Mouse (Mus musculus) left cerebral cortex, postnatal 25 days (tissue): Measurements from ENCODE around the gene Spred2. TPM values are rescaled to one million over a fixed set of nuclear protein-coding genes. Genes with fewer than 3 reads are reported as not detected.
A peak's percentile ranks its signal among the peaks of the same experiment; 100 is the strongest.
"Not testable (repeated sequence)": the region's sequence is repeated elsewhere in the genome, so short reads cannot be mapped to it uniquely, and the experiment has no call there.

Source experiments
- DNase-seq, 2 experiments: peaks; one replicate each; pipeline ENCODE4 v3.0.0; 2022; ENCODE audit warnings: low spot score in 2 of 2, mixed read lengths in 1 of 2
- intact Hi-C: fragments of 180-260 bp; cut with DNase I; formaldehyde crosslinking; loops from one replicate; pipeline ENCODE4 v1.15.1; 2025
- total RNA-seq, 2 experiments: library from RNA; stranded (reverse); gene quantifications; 2 replicates each; pipeline ENCODE4 v1.2.3; 2021

Gene Spred2
- total RNA-seq, 2 experiments from 2014 or later, result 83.7 to 110 TPM

- intact Hi-C loops, result loop anchor here (5.0 kb wide), 1 partner anchor 53 kb away; no protein-coding TSS in a partner anchor
- peak; percentile 68 to 91 for DNase-seq
These were observed 111.3 kb downstream of the Spred2 start for GRCm38 (mm10) chr11:20035343-20035928.

GRCm38 (mm10) chr11:20035972-20036371 is 111.8 kb downstream of the Spred2 start:
- DNase-seq, result peak in 1 of 2 experiments; percentile 71
- intact Hi-C loops, result loop anchor here (5.0 kb wide), 1 partner anchor 54 kb away; no protein-coding TSS in a partner anchor

- intact Hi-C loops, result loop anchor here (1.0 to 5.0 kb wide), 3 partner anchors 55 to 202 kb away; partner anchors contain the start of gene Spred2
These were observed 113.6 kb downstream of the Spred2 start for GRCm38 (mm10) chr11:20037739-20038138.

DNA sequence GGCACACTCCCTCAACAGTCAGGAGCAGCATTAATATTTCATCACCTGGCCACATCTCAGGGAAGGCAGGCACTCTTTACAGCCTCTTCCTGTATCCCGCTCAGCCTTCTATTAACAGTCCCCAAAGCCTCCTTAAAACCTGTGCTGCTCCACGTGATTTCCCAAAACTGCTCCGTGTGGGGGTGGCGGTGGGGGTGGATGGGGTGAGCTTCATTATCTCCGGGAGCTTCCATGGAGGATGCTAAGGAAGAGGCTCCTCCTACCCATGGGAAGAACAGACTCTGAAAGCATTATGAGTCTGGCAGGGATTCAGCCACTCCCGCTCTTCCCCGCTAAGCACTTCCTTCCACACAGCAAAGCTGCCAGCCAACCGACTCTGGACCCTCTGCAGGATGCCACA is 114.5 kb downstream of the Spred2 start:
- peak; percentile 66 to 93 for DNase-seq
- intact Hi-C loops, result loop anchor here (1.0 to 5.0 kb wide), 3 partner anchors 56 to 203 kb away; partner anchors contain the start of gene Spred2

More at GRCm38 (mm10) chr11:20037739-20038138, 113.6 kb downstream of the Spred2 start:
- DNase-seq, result no peak

- intact Hi-C loops, result no loop called here
- DNase-seq, result no peak
These were observed 117.2 kb downstream of the Spred2 start for GRCm38 (mm10) chr11:20041164-20041920.

GRCm38 (mm10) chr11:20042106-20042505 is 117.9 kb downstream of the Spred2 start:
- peak in 1 of 2 experiments; percentile 87 for DNase-seq
- intact Hi-C loops, result no loop called here

- peak in 1 of 2 experiments; percentile 81 for DNase-seq
- intact Hi-C loops, result no loop called here
These were observed 119.1 kb downstream of the Spred2 start for GRCm38 (mm10) chr11:20043256-20043655.

DNA sequence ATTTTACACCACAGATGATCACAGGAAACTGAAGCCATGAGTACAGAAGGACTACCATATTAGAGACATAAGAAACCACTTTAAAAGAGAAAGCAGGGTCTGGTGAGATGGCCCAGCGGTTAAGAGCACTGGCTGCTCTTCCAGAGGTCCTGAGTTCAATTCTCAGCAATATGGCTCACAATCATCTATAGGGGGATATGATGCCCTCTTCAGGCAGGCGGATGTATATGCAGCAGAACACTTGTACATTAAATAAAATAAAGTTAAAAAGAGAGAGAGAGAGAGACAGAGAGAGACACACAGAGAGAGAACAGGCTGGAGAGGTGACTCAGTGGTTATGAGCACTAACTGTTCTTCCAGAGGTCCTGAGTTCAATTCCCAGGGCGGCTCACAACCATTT is 121.4 kb downstream of the Spred2 start:
- intact Hi-C loops, result no loop called here

GRCm38 (mm10) chr11:20052814-20053536 is 128.8 kb downstream of the Spred2 start:
- DNase-seq, result no peak

More for the DNA sequence above, 121.4 kb downstream of the Spred2 start:
- DNase-seq, result no peak

DNA sequence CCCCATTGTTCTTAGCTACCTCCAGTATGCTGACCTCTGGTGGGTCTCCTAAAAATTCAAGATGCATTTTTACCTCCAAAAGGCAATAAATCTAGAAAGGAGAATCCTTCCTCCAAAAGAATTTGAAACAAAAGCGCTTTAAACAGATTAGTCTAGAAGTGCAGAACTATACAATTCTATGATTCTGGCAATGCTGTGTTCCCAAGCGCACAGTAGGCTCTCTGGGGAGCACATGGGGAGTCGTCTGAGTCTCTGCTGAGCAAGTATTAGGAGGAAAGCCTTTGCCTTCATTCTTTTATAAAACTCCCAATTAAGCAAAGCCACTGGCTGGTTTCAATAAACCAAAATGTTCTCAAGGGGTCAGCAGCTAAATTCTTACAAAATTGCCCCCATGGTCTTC is 129.8 kb downstream of the Spred2 start:
- intact Hi-C loops, result no loop called here
- no peak for DNase-seq

More at GRCm38 (mm10) chr11:20052814-20053536, 128.8 kb downstream of the Spred2 start:
- intact Hi-C loops, result no loop called here

DNA sequence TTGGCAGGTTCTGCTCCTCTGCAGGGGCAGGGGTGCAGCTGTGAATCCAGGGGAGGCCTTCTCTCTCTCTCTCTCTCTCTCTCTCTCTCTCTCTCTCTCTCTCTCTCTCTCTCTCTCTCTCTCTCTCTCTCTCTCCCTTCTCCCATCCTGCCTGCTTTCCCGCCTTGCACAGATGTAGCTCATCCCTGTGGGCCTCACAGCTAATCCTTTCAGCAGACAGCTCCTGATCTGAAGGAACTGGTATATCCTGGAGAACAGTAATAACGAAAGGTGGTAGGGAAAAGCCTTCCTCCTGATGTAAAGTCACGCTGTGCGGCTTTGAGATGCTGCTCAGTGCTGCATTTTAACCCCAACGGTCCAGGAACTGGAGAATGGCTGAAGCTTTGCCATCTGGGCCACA is 130.4 kb downstream of the Spred2 start:
- intact Hi-C loops, result no loop called here
- no peak for DNase-seq

GRCm38 (mm10) chr11:20056168-20056567 is 132.0 kb downstream of the Spred2 start:
- intact Hi-C loops, result no loop called here
- no peak for DNase-seq

- intact Hi-C loops, result no loop called here
- DNase-seq, result no peak
These were observed 133.3 kb downstream of the Spred2 start for GRCm38 (mm10) chr11:20057429-20057828.

GRCm38 (mm10) chr11:20059736-20060135 is 135.6 kb downstream of the Spred2 start:
- no peak for DNase-seq
- intact Hi-C loops, result no loop called here

- DNase-seq, intact Hi-C loops: not testable (repeated sequence)
These were observed 138.6 kb downstream of the Spred2 start for GRCm38 (mm10) chr11:20062801-20063200.

DNA sequence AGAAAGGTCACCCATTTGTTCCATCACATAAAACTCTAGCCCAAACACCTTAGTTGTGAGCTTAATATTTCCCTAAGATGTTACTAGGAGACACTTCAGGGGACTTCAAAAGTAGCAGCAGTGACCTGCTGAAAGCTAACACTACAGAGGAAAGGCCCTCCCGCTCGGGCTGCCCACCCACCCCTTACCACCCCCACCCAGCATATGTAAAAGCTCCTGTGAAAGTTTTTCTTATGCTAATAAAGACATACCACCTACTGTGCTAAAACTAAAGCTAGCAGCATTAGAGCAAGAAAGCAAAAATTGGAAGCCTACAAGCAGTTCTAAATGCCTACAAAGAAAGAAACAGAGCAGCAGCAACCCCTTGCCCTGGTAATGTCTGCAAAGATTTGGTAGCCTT is 139.9 kb downstream of the Spred2 start:
- DNase-seq, intact Hi-C loops: not testable (repeated sequence)

DNA sequence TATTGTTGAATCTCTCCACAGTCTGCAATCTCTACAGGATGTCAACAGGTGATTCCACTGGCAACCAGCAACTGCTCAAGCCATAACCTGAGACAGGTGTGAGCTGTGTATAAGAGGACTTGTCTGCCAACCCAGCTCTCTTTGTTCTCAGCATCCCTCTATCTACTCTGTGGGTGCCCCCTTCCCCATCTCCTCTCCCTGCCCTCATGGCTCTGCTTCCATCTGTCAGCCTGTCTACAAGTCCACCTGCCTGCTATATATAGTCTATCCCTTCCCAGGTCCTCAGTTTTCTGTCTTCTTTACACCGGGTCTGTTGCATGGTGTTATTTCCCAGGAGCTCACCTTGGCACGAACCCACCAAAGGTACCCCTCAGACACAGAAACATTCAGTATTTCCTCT is 140.8 kb downstream of the Spred2 start:
- intact Hi-C loops, result no loop called here
- DNase-seq, result no peak

DNA sequence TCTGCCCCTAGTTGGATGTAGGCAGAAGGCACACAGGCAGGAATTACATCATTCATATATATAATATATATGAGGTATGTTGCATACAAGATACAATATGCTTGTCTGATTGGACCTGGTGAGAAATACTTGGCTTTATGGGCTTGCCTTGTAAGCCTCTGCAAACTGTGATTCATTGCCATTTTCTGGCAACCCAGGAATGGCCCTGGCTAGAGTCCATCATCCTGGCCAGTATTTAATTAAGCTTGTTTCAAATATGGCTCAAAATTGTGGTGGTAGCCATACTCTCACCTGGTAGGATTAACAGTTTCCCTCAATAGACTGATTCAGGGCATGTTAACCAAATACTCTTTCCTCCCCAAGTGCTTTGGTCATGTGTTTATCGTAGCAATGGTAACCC is 141.9 kb downstream of the Spred2 start:
- DNase-seq, result no peak
- intact Hi-C loops, result no loop called here

DNA sequence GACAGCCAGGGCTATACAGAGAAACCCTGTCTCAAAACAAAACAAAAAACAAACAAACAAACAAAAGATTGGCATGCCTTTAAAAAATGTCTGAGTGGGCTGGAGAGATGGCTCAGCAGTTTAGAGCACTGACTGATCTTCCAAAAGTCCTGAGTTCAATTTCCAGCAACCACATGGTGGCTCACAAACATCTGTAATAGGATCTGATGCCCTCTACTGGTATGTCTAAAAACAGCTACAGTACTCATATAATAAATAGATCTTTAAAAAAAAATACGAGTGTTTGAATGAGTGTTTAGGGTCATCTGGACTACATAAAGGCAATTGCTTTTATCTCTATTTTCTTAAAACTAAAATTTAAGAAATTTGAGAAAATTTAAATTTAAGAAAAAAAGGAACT is 143.3 kb downstream of the Spred2 start:
- intact Hi-C loops, result no loop called here
- DNase-seq, result no peak

- no peak for DNase-seq
- intact Hi-C loops, result no loop called here
These were observed 144.3 kb downstream of the Spred2 start for GRCm38 (mm10) chr11:20068346-20069004.
